Mouse (Mus musculus): ENCODE measurements around the gene Gm28043. TPM values are rescaled to one million over a fixed set of nuclear protein-coding genes. Genes with fewer than 3 reads are reported as not detected.

Gene Gm28043
- total and polyA plus RNA-seq, 3 experiments = 3.6 to 4.2 (median 3.7) TPM

GRCm38 (mm10) chr17:29700573-29700972 is 85.9 kb downstream of the Gm28043 start:
- Histone ChIP-seq H3K4me1 (ENCODE audit: control insufficient read depth in 1 of 2, insufficient read depth in 2 of 2) (peaks cover 4 to 65% of the 10 kb centered on the region in 2 experiments), H3K79me2 (replicated peaks; ENCODE audit: control insufficient read depth, extremely low read depth, insufficient read depth, poor library complexity, severe bottlenecking) (no peaks in the 10 kb centered on the region), H3K4me3 (replicated peaks in 1 of 3; ENCODE audit: low read depth in 2 of 3, low read length in 2 of 3, poor library complexity in 1 of 3) (no peak overlapping the region), H3K27ac (ENCODE audit: insufficient read depth, low read depth) (no peak overlapping the region), H3K27me3 (replicated peaks) (no peaks in the 10 kb centered on the region), H3K4me2 (ENCODE audit: insufficient read depth, low read depth, poor library complexity, severe bottlenecking) (no peak overlapping the region), H3K36me3 (replicated peaks in 1 of 2; ENCODE audit: control insufficient read depth in 1 of 2, insufficient read depth in 1 of 2, low read length in 1 of 2) (peaks cover 86 to 97% of the 10 kb centered on the region in 2 experiments), H3K9me3 (replicated peaks; ENCODE audit: low read length) (no peaks in the 10 kb centered on the region), H3K9ac (ENCODE audit: insufficient read depth, low read depth) (no peak overlapping the region)
- in situ Hi-C loops (cut with MboI; ENCODE audit: low pct_ligation_motif_present, low pct_unique_long_range_greater_than_20kb, low sequenced_read_pairs) = no loop called here
- no peak for DNase-seq (ENCODE audit: extremely low read depth)
- dilution Hi-C loops (cut with MboI; ENCODE audit: extremely low pct_ligation_motif_present, extremely low pct_unique_long_range_greater_than_20kb, low sequenced_read_pairs) = no loop called here
- TF ChIP-seq GABPA (IDR thresholded peaks at IDR 0.05; ENCODE audit: insufficient replicate concordance, low read depth, low read length) = no peak
- no peak for TF ChIP-seq TCF12 (IDR thresholded peaks at IDR 0.05; ENCODE audit: low read depth, low read length)
- no peak for TF ChIP-seq MEF2A (IDR thresholded peaks at IDR 0.05; ENCODE audit: borderline replicate concordance, low read depth, low read length)
- TF ChIP-seq ELF1 (IDR thresholded peaks at IDR 0.05; ENCODE audit: low read depth, low read length) = no peak
- TF ChIP-seq JUND (conservative IDR thresholded peaks at IDR 0.05; ENCODE audit: low read depth, low read length) = no peak
- TF ChIP-seq RAD21 (IDR thresholded peaks at IDR 0.05; ENCODE audit: low read depth, low read length) = no peak
- TF ChIP-seq CHD2 (IDR thresholded peaks at IDR 0.05; ENCODE audit: low read length) = no peak
- TF ChIP-seq ZC3H11A (IDR thresholded peaks at IDR 0.05; ENCODE audit: low read depth, low read length) = no peak
- no peak for TF ChIP-seq IRF4 (IDR thresholded peaks at IDR 0.05; ENCODE audit: low read depth, low read length)
- TF ChIP-seq MYC (IDR thresholded peaks at IDR 0.05; ENCODE audit: low read depth, low read length) = no peak
- no peak for TF ChIP-seq CHD1 (IDR thresholded peaks at IDR 0.05; ENCODE audit: low read depth, low read length)
- no peak for TF ChIP-seq ZNF384 (IDR thresholded peaks at IDR 0.05; ENCODE audit: low read depth, low read length)
- TF ChIP-seq HCFC1 (IDR thresholded peaks at IDR 0.05; ENCODE audit: low read depth, low read length) = no peak
- TF ChIP-seq E2F4 (IDR thresholded peaks at IDR 0.05; ENCODE audit: insufficient replicate concordance, low read depth, low read length) = no peak
- TF ChIP-seq PAX5 (IDR thresholded peaks at IDR 0.05; ENCODE audit: low read length) = no peak
- no peak for TF ChIP-seq MAFK (IDR thresholded peaks at IDR 0.05; ENCODE audit: insufficient replicate concordance, low read length)

- no peak overlapping the region for H3K4me3 ChIP-seq (replicated peaks in 1 of 3; ENCODE audit: low read depth in 2 of 3, low read length in 2 of 3, poor library complexity in 1 of 3)
- dilution Hi-C loops (cut with MboI; ENCODE audit: extremely low pct_ligation_motif_present, extremely low pct_unique_long_range_greater_than_20kb, low sequenced_read_pairs) = no loop called here
- H3K9me3 ChIP-seq (replicated peaks; ENCODE audit: low read length) = no peaks in the 10 kb centered on the region
- H3K36me3 ChIP-seq (replicated peaks in 1 of 2; ENCODE audit: control insufficient read depth in 1 of 2, insufficient read depth in 1 of 2, low read length in 1 of 2) = peaks cover 66 to 97% of the 10 kb centered on the region in 2 experiments
- in situ Hi-C loops (cut with MboI; ENCODE audit: low pct_ligation_motif_present, low pct_unique_long_range_greater_than_20kb, low sequenced_read_pairs) = no loop called here
- no peaks in the 10 kb centered on the region for H3K79me2 ChIP-seq (replicated peaks; ENCODE audit: control insufficient read depth, extremely low read depth, insufficient read depth, poor library complexity, severe bottlenecking)
- no peak overlapping the region for H3K4me2 ChIP-seq (ENCODE audit: insufficient read depth, low read depth, poor library complexity, severe bottlenecking)
- no peak overlapping the region for H3K9ac ChIP-seq (ENCODE audit: insufficient read depth, low read depth)
- H3K27me3 ChIP-seq (replicated peaks) = no peaks in the 10 kb centered on the region
- no peak for DNase-seq (ENCODE audit: extremely low read depth)
- H3K4me1 ChIP-seq (ENCODE audit: control insufficient read depth in 1 of 2, insufficient read depth in 2 of 2) = peaks cover 4 to 61% of the 10 kb centered on the region in 2 experiments
- no peak overlapping the region for H3K27ac ChIP-seq (ENCODE audit: insufficient read depth, low read depth)
- TF ChIP-seq ELF1 (IDR thresholded peaks at IDR 0.05; ENCODE audit: low read depth, low read length) (no peak), POLR2AphosphoS2 (IDR thresholded peaks at IDR 0.05; ENCODE audit: low read depth, low read length) (peak; percentile 2; the same call in 1 of the 2 replicates), ZMIZ1 (IDR thresholded peaks at IDR 0.05; ENCODE audit: low read depth, low read length) (peak; percentile 18; the same call in 1 of the 2 replicates)
Observed at GRCm38 (mm10) chr17:29702938-29703710, 88.4 kb downstream of the Gm28043 start.
